Mouse (Mus musculus): ENCODE data around the gene Ptdss2.

GRCm38 (mm10) chr7:141092051-141092735, 30.0 kb upstream of the Ptdss2 start:
- TF ChIP-seq CTCF (IDR thresholded peaks at IDR 0.05; ENCODE audit: control insufficient read depth, insufficient read depth, low read length) (peak; percentile 87), POLR2A (IDR thresholded peaks at IDR 0.05; ENCODE audit: borderline replicate concordance, control insufficient read depth, low read depth, low read length) (no peak)
